Mouse (Mus musculus) bone marrow, adult 2 months (tissue): ENCODE results near the gene Fbxl17.

Source experiments
- CTCF ChIP-seq: fragments of 200-500 bp; IDR thresholded peaks from 2 replicates; pipeline ENCODE4 v1.5.1; 2011; ENCODE audit warnings: low read length, control low read depth; ENCODE audit not compliant: control insufficient read depth, insufficient read depth
- POLR2A ChIP-seq: fragments of 200-500 bp; IDR thresholded peaks from 2 replicates; pipeline ENCODE4 v1.6.1; 2011; ENCODE audit warnings: low read depth, mild to moderate bottlenecking, control low read depth, low read length, borderline replicate concordance; ENCODE audit not compliant: control insufficient read depth

DNA sequence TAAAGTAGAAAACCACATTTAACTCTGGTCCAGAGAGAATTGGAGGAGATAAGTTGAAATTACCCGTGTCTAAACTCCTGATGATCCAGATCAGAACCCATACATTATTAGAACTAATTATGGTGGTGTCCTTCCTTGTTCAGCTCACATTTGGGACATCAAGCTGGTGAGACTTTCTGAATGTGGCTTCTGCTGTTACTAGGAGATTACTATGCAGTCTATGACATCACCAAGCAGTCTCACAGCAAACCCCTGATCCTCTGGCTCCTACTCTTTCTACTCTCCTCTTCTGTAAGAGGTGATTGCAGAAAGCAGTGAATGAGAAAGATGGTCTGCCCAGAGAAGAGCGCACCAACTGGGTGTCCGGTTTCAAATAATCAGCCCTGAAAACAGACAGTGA lies 187.0 kb downstream of the Fbxl17 start:
- no peak for TF ChIP-seq CTCF
- no peak for TF ChIP-seq POLR2A
